Mouse (Mus musculus) small intestine, adult 2 months (tissue): ENCODE measurements at regions not wholly inside any gene's neighbourhood (a gene's known extent, or its start where the extent isn't known, plus 50 kb on each side); places are given as distances from the start of the nearest gene placed in this dataset.

Experiments
- H3K27ac ChIP-seq: fragments of 200-500 bp; 2 replicates; pipeline ENCODE4 v1.5.1; 2012; ENCODE audit warnings: low read depth, low read length, control low read depth, inconsistent platforms; ENCODE audit not compliant: insufficient read depth
- H3K27me3 ChIP-seq: fragments of 200-500 bp; 2 replicates; pipeline ENCODE4 v1.6.1; 2012; ENCODE audit warnings: mild to moderate bottlenecking, moderate library complexity, low read length, inconsistent platforms; ENCODE audit not compliant: control insufficient read depth, insufficient read depth
- H3K36me3 ChIP-seq: fragments of 200-500 bp; 2 replicates; pipeline ENCODE4 v1.6.1; 2012; ENCODE audit warnings: mild to moderate bottlenecking, low read length, control low read depth, inconsistent platforms; ENCODE audit not compliant: control insufficient read depth, insufficient read depth
- H3K4me1 ChIP-seq: fragments of 200-500 bp; 2 replicates; pipeline ENCODE4 v1.6.1; 2012; ENCODE audit warnings: low read length, inconsistent platforms, mixed read lengths; ENCODE audit not compliant: control insufficient read depth, insufficient read depth, insufficient read length
- H3K4me3 ChIP-seq: fragments of 200-500 bp; 2 replicates; pipeline ENCODE4 v1.5.1; 2012; ENCODE audit warnings: low read depth, mild to moderate bottlenecking, control low read depth, inconsistent platforms, low read length, moderate library complexity
- CTCF ChIP-seq: fragments of 200-500 bp; IDR thresholded peaks from 2 replicates; pipeline ENCODE4 v1.5.1; 2012; ENCODE audit warnings: low read depth, mild to moderate bottlenecking, control low read depth, inconsistent platforms, low read length, moderate library complexity, mixed read lengths; ENCODE audit not compliant: insufficient replicate concordance, insufficient read length; ENCODE audit errors: extremely low read depth
- POLR2A ChIP-seq: fragments of 200-500 bp; IDR thresholded peaks from 2 replicates; pipeline ENCODE4 v1.6.1; 2012; ENCODE audit warnings: low read depth, mild to moderate bottlenecking, control low read depth, inconsistent platforms, low read length, moderate library complexity
- WGBS: fragments of 180-500 bp; shearing (Covaris S2); methylation state at CpG from one replicate; pipeline ENCODE4 v1.1.7; 2018; 5-methylcytosine and 5-hydroxymethylcytosine counted together

DNA sequence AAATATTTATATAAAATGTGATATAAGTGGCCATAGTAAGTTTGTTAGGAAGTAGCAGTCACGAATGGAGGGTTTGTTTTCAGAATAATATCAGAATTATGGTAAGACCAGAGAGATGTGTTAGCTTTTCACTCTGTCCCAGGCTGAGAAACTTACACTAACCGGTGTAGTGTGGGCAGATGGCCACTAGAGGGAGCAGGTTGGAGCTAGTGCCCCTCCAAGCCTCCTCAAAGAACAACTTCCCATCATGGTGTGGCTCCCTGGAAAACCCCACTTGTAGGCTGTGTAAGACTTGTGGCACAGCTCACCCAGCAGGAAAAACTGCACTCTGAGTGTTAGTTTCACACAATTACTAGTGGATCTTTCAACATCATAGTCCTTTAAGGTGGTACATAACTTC is 328.0 kb downstream of the Cdh26 start:
- Histone ChIP-seq H3K4me3 (no peak overlapping the region), H3K27me3 (no peaks in the 10 kb centered on the region), H3K4me1 (no peaks in the 10 kb centered on the region), H3K27ac (no peak overlapping the region), H3K36me3 (no peaks in the 10 kb centered on the region)
- 4% methylated on average over 2 of the region's 2 CpGs for WGBS
- TF ChIP-seq POLR2A (no peak), CTCF (peak; percentile 69; the same call in 1 of the 2 replicates)

DNA sequence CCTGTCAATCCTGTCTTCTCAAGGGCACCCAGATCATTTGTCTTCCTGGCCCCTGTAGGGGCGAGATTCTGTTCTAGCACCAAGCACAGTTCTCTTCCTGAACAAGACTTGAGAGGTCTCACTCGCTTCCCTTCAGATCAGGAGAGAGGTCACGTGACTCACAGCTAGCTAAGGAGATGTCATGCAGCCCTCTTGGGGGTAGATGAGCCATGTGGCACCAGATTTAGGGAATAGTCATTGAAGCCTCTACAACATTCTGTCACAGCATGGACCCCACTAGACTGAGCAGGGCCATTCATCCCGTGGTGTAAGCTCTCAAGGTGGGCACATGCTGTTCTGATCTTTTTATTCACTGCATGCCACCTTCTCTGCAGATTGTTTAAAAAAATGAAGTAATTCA is 338.2 kb downstream of the Cdh26 start:
- Histone ChIP-seq H3K36me3 (no peaks in the 10 kb centered on the region), H3K4me1 (no peaks in the 10 kb centered on the region), H3K4me3 (no peak overlapping the region), H3K27ac (no peak overlapping the region), H3K27me3 (no peaks in the 10 kb centered on the region)
- TF ChIP-seq CTCF: no peak
- no peak for TF ChIP-seq POLR2A
- WGBS: 50% methylated on average over 4 of the region's 4 CpGs

DNA sequence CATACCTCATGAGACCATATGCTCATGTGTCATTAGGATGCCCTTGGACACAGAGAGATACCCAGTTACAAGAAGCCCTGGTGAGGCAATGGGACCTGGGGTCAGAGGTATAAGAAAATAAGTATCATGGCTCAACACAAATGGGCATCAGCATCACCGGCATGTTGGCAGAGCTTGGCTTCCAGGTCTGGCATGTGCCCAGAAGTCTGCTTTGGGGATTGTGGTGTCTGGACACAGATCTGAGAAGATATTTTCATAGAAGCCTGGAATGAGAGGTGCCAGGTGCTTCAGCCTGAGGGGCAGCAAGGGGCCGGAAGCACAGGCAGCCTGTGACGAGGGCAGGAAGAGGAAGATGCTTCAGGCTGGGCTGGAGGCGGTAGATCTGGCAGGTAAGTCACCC is 338.7 kb downstream of the Cdh26 start:
- TF ChIP-seq CTCF (no peak), POLR2A (no peak)
- WGBS: 82% methylated on average over 4 of the region's 4 CpGs
- Histone ChIP-seq H3K27ac (no peak overlapping the region), H3K4me3 (no peak overlapping the region), H3K36me3 (no peaks in the 10 kb centered on the region), H3K27me3 (no peaks in the 10 kb centered on the region), H3K4me1 (no peaks in the 10 kb centered on the region)

DNA sequence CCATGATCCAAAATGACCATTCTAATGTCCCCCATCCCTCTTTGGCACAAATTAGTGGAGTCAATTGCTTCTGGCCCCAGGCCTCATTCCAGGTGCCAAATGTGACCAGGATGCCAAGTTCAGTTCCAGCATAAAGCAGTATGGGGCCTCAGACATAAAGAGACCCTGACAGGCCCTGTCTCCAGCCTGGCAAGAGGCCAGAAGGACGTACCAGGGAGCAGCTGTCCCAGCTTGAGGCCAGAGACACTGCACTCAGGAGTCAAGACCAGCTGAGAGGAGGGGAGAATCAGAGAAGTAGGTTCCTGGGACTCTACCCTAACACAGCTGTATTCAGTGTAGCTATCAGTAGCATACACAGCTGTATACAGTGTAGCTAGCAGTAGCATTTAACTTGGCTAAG is 341.1 kb downstream of the Cdh26 start:
- Histone ChIP-seq H3K27ac (no peak overlapping the region), H3K4me3 (no peak overlapping the region), H3K27me3 (no peaks in the 10 kb centered on the region), H3K36me3 (no peaks in the 10 kb centered on the region), H3K4me1 (no peaks in the 10 kb centered on the region)
- TF ChIP-seq CTCF (no peak), POLR2A (no peak)
- WGBS: 16% methylated on average over 1 of the region's 1 CpGs

DNA sequence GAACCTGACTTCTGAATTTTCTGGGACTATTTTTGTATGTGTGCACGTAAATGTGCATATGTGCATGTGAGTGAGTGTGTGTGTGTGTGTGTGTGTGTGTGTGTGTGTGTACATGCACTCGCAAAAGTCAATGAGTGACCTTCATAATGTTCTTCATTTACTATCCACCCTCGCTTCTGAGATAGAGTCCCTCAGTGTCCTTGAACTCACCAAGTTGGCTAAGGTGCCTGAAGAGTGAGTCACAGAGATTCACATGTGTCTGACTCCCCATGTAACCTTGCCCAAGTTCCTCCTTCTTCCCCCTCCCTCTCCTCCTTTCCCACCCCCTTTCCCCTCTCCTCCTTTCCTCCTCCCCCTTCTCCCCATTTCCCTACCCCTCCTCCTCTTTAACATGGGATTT is 341.6 kb downstream of the Cdh26 start:
- H3K36me3 ChIP-seq: no peaks in the 10 kb centered on the region
- H3K4me1 ChIP-seq: no peaks in the 10 kb centered on the region
- 74% methylated on average over 3 of the region's 3 CpGs for WGBS
- no peak overlapping the region for H3K27ac ChIP-seq
- no peaks in the 10 kb centered on the region for H3K27me3 ChIP-seq
- TF ChIP-seq CTCF: no peak
- TF ChIP-seq POLR2A: no peak
- H3K4me3 ChIP-seq: no peak overlapping the region

DNA sequence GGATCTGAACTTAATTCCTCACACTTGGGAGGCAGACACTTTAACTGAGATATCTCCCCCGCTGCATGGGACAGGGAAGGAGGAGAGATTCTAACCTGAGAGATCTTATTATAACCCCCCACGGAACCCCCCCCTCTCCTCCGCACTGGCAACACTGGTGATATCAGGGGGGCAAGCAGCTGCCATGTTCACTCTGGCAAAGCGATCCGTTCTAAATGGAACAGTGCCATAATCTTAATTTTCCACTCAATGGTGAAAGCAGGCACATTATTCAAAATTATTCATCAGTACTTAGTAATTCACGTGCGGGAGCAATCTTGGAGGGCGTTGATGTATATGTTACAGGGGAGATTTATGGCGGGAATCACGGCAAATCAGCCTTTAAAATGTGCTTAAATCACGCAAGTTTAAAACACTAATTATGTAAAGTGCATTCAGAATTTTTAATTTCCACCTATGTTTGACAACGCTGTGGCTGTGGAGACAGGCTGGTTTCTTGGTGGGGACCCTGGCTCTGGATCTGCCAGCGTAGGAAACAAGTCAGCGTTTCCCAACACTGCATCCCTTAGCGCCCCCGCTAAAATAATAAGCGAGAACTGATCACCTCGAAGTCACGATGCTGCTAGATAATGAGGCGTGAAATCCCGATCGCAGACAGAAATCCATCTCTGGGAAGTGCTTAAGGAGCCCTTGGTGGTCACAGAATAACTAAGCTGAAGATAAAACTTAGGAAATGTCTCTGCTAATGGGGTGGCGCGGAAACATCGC is 354.7 kb downstream of the Cdh26 start:
- WGBS: 78% methylated on average over 25 of the region's 25 CpGs

DNA sequence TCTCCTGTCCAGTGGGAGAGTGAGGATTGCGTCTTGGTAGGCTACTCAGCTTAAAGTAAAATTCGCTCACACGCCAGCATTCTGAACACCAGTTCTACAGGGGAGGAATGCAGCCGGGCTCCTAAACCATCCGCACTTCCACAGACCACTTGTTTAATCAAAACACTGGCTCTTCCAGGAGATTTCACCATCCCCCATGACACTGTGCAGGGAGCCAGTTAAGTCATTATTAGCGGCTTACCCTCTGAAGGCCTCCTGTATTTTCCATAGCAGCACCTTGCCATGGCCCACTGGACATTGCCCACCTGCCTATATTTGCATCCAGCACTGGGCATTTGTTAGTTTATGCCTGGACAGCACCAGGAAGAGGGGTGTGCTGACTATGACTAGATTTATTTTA is 355.5 kb downstream of the Cdh26 start:
- Histone ChIP-seq H3K4me3 (no peak overlapping the region), H3K36me3 (no peaks in the 10 kb centered on the region), H3K4me1 (no peaks in the 10 kb centered on the region), H3K27ac (no peak overlapping the region), H3K27me3 (no peaks in the 10 kb centered on the region)
- WGBS: 45% methylated on average over 6 of the region's 6 CpGs
- TF ChIP-seq POLR2A: no peak

More for the DNA sequence above, 354.7 kb downstream of the Cdh26 start:
- Histone ChIP-seq H3K4me3 (no peak overlapping the region), H3K27me3 (no peaks in the 10 kb centered on the region), H3K4me1 (no peaks in the 10 kb centered on the region), H3K36me3 (no peaks in the 10 kb centered on the region), H3K27ac (no peak overlapping the region)
- TF ChIP-seq POLR2A: no peak
- TF ChIP-seq CTCF: no peak
